Mouse (Mus musculus): ENCODE data around the gene Pip5k1b.

GRCm38 (mm10) chr19:24484612-24485194, 71.0 kb downstream of the Pip5k1b start:
- TF ChIP-seq GATA1 (IDR thresholded peaks at IDR 0.05; ENCODE audit: low read length) (no peak), TAL1 (IDR thresholded peaks at IDR 0.05; ENCODE audit: low read length) (no peak)
